Mouse (Mus musculus) liver, embryonic 15.5 days (tissue): Measurements from ENCODE around the gene Ano8. TPM values are rescaled to one million over a fixed set of nuclear protein-coding genes. Genes with fewer than 3 reads are reported as not detected.
"Not testable (repeated sequence)": the region's sequence is repeated elsewhere in the genome, so short reads cannot be mapped to it uniquely, and the experiment has no call there.

ENCODE experiments used
- ATAC-seq: fragments of 200-750 bp; cut with Nextera tagmentation; 2 replicates; pipeline ENCODE4 v1.8.0; 2017; ENCODE audit warnings: moderate number of reproducible peaks, mild to moderate bottlenecking, moderate library complexity; ENCODE audit not compliant: insufficient read depth
- H3K27ac ChIP-seq: fragments of 300-500 bp; sonication (generic); replicated peaks from 2 replicates; pipeline ENCODE4 v1.5.1; 2015; ENCODE audit warnings: mild to moderate bottlenecking, inconsistent platforms
- H3K27me3 ChIP-seq: fragments of 300-500 bp; sonication (generic); 2 replicates; pipeline ENCODE4 v1.6.1; 2015; ENCODE audit warnings: mild to moderate bottlenecking, inconsistent platforms
- H3K36me3 ChIP-seq: fragments of 300-500 bp; sonication (generic); replicated peaks from 2 replicates; pipeline ENCODE4 v1.6.1; 2015; ENCODE audit warnings: moderate library complexity, mild to moderate bottlenecking, inconsistent platforms
- H3K4me1 ChIP-seq: fragments of 300-500 bp; sonication (generic); replicated peaks from 2 replicates; pipeline ENCODE4 v1.6.1; 2015; ENCODE audit warnings: inconsistent platforms
- H3K4me2 ChIP-seq: fragments of 300-500 bp; sonication (generic); 2 replicates; pipeline ENCODE4 v1.6.1; 2015; ENCODE audit warnings: moderate library complexity, mild to moderate bottlenecking, inconsistent platforms
- H3K4me3 ChIP-seq: fragments of 300-500 bp; sonication (generic); replicated peaks from 2 replicates; pipeline ENCODE4 v1.5.1; 2015; ENCODE audit warnings: mild to moderate bottlenecking, inconsistent platforms
- H3K9ac ChIP-seq: fragments of 300-500 bp; sonication (generic); 2 replicates; pipeline ENCODE4 v1.6.1; 2015; ENCODE audit warnings: moderate library complexity, mild to moderate bottlenecking, inconsistent platforms
- H3K9me3 ChIP-seq: fragments of 300-500 bp; sonication (generic); replicated peaks from 2 replicates; pipeline ENCODE4 v1.6.1; 2016; ENCODE audit warnings: inconsistent platforms
- WGBS: fragments of 180-500 bp; shearing (Covaris S2); methylation state at CpG from one replicate; pipeline ENCODE4 v1.1.7; 2015; ENCODE audit warnings: mixed read lengths; ENCODE audit not compliant: insufficient replicate concordance; 5-methylcytosine and 5-hydroxymethylcytosine counted together
- polyA plus RNA-seq: library from polyadenylated mRNA; unstranded; fragments of >200 nt; fragmentation: Nextera tagmentation; extraction: Ambion mirVana; gene quantifications from 2 replicates; pipeline ENCODE4 v1.2.1, GENCODE M21; 2015

Gene Ano8
- polyA plus RNA-seq = 0.15 and 0.20 TPM in 2 replicates

DNA sequence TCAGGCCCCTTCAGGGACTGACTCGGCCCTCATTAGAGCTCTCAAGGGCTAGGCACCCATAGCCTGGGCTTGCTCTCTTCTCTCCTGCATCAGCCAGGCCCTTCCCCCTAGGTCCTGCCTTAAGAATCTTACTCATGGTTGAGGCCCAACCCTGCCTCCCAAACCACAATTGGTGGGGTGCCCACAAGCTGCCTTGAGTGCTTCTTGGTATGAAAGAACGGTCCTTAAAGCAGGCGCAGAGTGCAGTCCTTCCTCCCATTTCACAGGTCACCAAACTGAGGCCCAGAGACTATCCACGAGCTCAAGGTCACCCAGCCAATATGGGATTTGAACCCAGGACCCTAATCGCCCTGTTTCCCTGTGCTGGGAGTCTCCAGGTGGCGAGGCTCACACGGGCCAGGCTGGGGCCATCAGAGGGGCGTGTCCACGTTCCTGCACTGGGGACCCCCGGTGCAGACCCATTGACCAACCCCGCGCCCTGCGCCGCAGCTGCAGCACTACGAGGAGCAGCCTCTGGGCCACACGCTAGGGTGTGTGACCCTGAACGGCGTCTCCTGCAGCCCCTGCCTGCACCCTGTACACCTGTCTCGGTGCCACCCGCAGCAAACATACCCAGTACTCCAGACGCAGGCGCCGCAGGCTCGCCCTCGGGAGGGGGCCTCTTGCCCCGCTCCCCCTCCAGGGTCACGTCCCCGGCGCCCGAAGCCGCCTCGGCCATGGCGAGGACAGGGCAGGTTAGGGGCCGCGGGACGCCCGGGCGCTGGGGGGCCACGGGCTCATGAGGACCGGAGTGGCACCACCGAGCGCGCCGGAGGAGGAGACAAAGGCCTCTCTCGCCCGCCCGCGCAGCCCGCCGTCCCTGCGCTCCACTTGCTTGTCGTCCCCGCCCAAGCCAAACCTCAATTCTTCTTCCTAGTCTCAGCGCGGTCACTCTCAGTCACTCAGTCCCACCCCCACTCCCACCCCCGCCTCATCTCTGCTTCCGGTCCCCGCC, at the start of gene Ano8:
Gene Ano8, minus strand, starts transcription at position 822 of the 994 bp plus-strand sequence.
- 5% methylated on average over 51 of the region's 58 CpGs for WGBS
- no peak for ATAC-seq
- H3K27ac ChIP-seq = 0 out of 2 replicates have a peak within 1 kb of the TSS, but pooled peaks have one; percentile 24

DNA sequence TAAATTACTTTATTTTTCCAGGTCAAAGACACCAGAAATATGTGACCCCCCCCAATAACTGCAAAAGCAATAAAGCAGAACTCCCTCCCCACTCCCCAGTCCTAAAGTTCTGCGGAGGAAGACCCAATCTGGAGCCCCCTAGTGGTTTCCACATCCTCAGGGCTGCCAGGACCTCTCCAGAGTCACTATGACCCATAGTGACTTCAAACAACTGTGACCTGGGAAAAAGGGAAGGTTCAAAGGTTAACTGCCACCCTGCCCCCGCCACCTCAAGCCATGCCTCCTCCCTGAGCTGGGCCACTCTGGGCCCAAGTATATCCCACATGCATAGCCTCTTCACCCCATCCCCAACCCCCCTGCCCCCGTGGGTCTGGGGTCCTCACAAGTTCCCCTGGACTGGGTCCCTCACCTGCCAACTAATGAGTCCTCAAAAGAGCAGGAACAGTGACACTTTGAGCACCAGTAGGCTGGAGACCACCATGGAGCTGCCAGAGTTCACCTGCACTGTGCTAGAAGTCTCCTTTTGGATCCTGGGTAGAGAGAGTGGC, 48.6 kb upstream of the Ano8 start:
- ATAC-seq = no peak
- Histone ChIP-seq H3K4me1 (peaks cover 31% of the 10 kb centered on the region), H3K27ac (no peak overlapping the region), H3K9me3 (no peaks in the 10 kb centered on the region), H3K4me3 (no peak overlapping the region), H3K4me2 (no peak overlapping the region), H3K9ac (no peak overlapping the region), H3K27me3 (no peaks in the 10 kb centered on the region), H3K36me3 (no peaks in the 10 kb centered on the region)
- WGBS = 46% methylated on average over 3 of the region's 3 CpGs

More for the DNA sequence above, at the start of gene Ano8:
- no peaks in the 10 kb centered on the region for H3K9me3 ChIP-seq
- peak within 1 kb of the TSS; percentile 86 for H3K4me2 ChIP-seq
- peaks cover 15% of the 10 kb centered on the region for H3K27me3 ChIP-seq
- peaks cover 52% of the 10 kb centered on the region for H3K4me1 ChIP-seq
- no peaks in the 10 kb centered on the region for H3K36me3 ChIP-seq
- peak within 1 kb of the TSS; percentile 62 for H3K4me3 ChIP-seq
- H3K9ac ChIP-seq = peak within 1 kb of the TSS; percentile 57

DNA sequence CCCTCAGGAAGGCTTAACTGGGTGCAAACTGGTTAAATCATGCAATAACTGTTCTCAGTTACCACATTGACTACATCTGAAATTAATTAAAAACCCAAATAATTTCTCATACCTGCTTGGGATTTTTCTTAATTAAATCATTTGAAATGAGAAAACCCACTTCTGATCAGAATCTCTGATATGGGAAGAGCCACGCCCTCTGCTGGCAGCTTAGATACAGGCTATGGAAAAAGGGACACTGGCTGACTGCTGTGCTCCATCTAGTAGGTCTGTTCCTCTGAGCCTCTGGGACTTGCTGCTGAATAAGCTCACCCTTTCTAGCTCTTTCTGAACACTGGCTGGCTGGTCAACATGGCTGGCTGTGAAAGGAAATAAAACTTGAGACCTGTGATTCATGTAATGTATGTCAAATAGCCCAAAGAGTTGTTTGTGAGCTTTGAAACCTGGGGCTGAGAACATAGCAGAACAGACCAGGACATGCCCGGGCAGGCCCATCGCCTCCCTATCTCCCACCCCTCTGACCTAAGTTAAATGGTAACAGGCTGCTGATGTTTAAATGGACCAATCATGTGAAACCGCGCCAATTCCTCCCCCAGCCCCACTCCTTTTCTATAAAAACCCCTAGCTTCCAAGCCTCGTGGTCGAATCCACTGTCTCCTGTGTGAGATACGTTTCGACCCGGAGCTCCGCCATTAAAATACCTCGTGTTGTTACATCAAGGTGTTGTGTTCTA, 45.1 kb upstream of the Ano8 start:
- peaks cover 12% of the 10 kb centered on the region for H3K4me1 ChIP-seq
- 59% methylated on average over 7 of the region's 12 CpGs for WGBS
- H3K4me3 ChIP-seq, H3K9me3 ChIP-seq, ATAC-seq, H3K36me3 ChIP-seq, H3K27ac ChIP-seq, H3K4me2 ChIP-seq, H3K9ac ChIP-seq: not testable (repeated sequence)
- H3K27me3 ChIP-seq = peaks cover 12% of the 10 kb centered on the region

DNA sequence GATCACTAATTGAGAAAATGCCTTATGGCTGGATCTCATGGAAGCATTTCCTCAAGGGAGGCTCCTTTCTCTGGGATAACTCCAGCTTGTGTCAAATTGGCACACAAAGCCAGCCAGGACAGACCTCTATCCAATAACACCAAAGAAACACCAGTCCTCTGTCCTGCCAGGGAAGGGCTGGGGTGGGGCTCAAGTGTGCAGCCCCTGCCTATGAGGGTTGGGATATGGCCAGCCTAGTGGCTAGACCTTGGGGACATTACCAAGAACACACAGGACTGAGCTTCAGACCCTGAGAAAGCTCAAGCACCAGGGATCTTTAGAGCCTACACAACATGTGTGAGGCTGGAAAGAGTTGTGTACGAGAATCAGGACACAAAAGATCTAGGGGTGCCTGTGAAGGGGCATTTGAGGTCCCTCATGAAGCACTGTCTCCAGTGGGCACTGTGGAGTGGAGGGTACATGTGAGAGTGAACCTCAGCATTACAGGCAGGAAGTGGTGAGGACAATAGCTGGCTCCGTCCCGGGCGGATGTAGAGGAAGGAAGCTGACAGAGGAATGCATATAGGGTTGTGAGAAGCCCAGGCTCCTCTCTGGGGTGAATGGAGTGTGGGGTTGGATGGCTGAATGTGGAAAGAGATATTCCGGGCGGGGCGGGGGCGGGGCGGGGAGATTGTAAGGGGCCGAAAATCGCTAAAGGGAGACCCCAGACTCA, 42.8 kb upstream of the Ano8 start:
- WGBS = 20% methylated on average over 11 of the region's 11 CpGs
- H3K27ac ChIP-seq = peak overlapping the region; percentile 29; the same call in 1 of the 2 replicates
- no peaks in the 10 kb centered on the region for H3K9me3 ChIP-seq
- H3K36me3 ChIP-seq = no peaks in the 10 kb centered on the region
- no peak overlapping the region for H3K4me2 ChIP-seq
- no peak overlapping the region for H3K9ac ChIP-seq
- H3K4me3 ChIP-seq = no peak overlapping the region
- H3K27me3 ChIP-seq = peaks cover 25% of the 10 kb centered on the region
- H3K4me1 ChIP-seq = 0 out of 2 replicates have a peak, but pooled peaks cover 9% of the 10 kb centered on the region
- ATAC-seq = peak; percentile 62

DNA sequence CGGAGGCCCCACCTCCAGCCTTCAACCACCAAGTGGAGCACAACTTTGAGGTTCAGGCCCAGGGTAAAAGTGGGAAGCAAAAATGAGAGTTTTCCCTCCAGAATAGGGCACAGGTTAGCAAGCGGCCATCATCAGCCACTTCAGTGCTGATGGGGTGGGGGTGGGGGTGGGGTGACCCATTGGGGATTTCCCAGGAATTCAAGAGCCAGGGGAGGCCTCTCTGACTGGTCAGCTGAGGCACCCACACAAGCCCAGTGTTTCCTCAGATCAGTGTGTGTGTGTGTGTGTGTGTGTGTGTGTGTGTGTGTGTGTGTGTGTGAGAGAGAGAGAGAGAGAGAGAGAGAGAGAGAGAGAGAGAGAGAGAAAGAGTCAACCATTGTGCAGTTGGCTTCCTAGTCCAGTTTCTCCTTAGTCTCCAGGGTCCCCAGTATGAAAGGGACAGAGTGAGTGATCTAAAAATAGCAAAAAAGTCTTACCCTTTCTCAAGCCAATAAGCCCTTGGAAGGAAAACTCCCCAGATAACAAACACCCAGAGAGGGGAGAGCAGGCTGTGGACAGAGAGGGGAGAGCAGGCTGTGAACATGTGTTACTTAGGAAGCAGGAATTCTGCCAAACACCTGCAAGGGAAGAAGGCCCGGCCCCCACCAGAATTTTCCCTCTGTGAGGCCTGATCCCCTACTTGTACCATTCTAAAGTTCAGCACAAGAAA, 41.6 kb upstream of the Ano8 start:
- Histone ChIP-seq H3K36me3 (no peaks in the 10 kb centered on the region), H3K27ac (peak overlapping the region; percentile 33; the same call in 1 of the 2 replicates), H3K9me3 (no peaks in the 10 kb centered on the region), H3K27me3 (peaks cover 27% of the 10 kb centered on the region), H3K4me3 (no peak overlapping the region), H3K4me2 (no peak overlapping the region), H3K9ac (no peak overlapping the region), H3K4me1 (0 out of 2 replicates have a peak, but pooled peaks cover 9% of the 10 kb centered on the region)
- WGBS = 44% methylated on average over 3 of the region's 3 CpGs
- no peak for ATAC-seq

DNA sequence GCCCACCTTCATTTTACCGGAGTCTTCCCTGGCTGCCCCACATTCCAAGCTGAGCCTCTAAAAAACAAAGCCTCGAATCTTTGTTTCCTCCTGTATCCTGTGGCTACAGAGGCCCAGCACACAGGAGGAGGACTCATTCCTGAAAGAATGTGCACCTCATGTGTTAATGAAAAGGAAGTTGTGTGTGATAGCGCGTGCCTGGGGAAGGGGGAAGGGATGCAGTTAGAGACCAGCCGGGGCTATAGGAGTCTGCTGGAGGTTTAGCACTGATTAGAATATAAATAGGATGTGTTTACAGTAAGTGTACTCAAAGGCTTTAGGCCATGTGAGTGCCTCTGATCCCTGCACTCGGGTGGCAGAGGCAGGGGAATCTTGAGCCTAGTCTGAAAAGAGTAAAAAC, 40.5 kb upstream of the Ano8 start:
- Histone ChIP-seq H3K9ac (no peak overlapping the region), H3K9me3 (no peaks in the 10 kb centered on the region), H3K4me2 (no peak overlapping the region), H3K4me3 (no peak overlapping the region), H3K4me1 (peaks cover 13% of the 10 kb centered on the region; the same call in 1 of the 2 replicates), H3K36me3 (no peaks in the 10 kb centered on the region), H3K27ac (peak overlapping the region; percentile 33; the same call in 1 of the 2 replicates), H3K27me3 (peaks cover 27% of the 10 kb centered on the region)
- ATAC-seq = no peak
- WGBS = 10% methylated on average over 6 of the region's 6 CpGs

DNA sequence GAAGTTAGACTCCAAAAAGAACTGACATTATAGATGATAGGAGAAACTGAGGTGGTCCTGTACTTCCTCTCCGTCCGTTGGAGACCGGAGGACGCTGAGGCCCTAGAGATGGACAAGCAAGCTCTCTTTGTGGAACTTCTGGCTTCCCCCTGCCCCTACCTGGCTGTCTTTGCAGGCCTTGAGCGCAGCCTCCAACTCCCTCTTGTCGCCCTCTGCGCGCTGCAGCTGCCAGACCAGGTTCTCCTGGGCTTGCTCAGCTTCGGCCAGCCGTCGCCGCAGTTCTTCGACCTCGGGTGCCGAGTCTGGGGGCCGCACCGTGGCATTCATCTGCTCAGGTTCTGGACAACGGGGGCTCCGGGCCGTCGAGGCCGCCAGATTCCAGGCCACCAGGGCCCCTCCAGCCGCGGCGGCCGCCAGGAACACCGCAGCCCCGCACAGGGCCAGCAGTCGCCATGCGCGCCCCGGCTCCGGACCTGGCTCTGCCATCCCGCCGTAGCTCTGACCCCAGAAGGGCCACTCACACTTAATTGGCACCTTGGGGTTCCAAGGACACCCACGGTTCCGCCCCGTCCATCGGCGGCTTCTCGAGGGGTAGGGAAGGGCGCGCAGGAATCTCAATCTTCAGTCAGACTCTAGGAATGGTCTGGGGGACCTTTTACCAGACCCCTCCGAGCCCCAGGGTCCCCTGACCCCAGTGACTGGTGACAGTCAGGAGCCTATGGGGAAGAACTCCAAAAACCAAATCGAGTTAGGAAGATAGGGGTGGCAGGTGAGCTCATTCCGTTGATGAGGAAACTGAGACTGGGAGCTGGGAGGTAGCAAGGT, 39.7 kb upstream of the Ano8 start, which contains the start of gene Ccdc194:
Gene Ccdc194, minus strand, starts transcription at position 486 of the 825 bp plus-strand sequence.
- H3K36me3 ChIP-seq = no peaks in the 10 kb centered on the region
- no peak within 1 kb of the TSS for H3K4me2 ChIP-seq
- peaks cover 12% of the 10 kb centered on the region; the same call in 1 of the 2 replicates for H3K4me1 ChIP-seq
- peak within 1 kb of the TSS; percentile 33; the same call in 1 of the 2 replicates for H3K27ac ChIP-seq
- no peak within 1 kb of the TSS for H3K4me3 ChIP-seq
- ATAC-seq = no peak
- no peaks in the 10 kb centered on the region for H3K9me3 ChIP-seq
- no peak within 1 kb of the TSS for H3K9ac ChIP-seq
- H3K27me3 ChIP-seq = peaks cover 35% of the 10 kb centered on the region
- 39% methylated on average over 46 of the region's 46 CpGs for WGBS

DNA sequence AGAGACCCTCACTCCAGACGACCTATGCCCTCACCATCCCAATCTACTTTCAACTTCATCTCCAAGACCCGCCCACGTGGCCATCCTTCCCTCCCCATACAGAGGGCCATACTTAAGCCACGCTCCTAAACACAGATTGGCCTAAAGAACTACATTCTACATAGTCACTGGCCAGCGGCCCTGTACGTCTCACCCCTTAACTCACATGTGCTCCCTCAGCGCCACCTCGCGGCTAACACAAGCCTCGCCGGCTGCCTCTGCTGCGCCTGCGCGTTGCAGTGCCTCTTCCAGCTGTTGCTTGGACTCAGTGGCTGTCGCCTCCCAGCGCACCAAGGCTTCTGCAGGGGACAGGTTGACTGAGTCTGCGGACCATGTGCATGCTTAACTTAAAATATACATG, 35.9 kb upstream of the Ano8 start:
- Histone ChIP-seq H3K9ac (no peak overlapping the region), H3K4me1 (peaks cover 5% of the 10 kb centered on the region; the same call in 1 of the 2 replicates), H3K4me3 (no peak overlapping the region), H3K9me3 (no peaks in the 10 kb centered on the region), H3K27me3 (peaks cover 34% of the 10 kb centered on the region), H3K27ac (no peak overlapping the region), H3K4me2 (no peak overlapping the region), H3K36me3 (no peaks in the 10 kb centered on the region)
- 7% methylated on average over 17 of the region's 17 CpGs for WGBS
- ATAC-seq = peak; percentile 60

DNA sequence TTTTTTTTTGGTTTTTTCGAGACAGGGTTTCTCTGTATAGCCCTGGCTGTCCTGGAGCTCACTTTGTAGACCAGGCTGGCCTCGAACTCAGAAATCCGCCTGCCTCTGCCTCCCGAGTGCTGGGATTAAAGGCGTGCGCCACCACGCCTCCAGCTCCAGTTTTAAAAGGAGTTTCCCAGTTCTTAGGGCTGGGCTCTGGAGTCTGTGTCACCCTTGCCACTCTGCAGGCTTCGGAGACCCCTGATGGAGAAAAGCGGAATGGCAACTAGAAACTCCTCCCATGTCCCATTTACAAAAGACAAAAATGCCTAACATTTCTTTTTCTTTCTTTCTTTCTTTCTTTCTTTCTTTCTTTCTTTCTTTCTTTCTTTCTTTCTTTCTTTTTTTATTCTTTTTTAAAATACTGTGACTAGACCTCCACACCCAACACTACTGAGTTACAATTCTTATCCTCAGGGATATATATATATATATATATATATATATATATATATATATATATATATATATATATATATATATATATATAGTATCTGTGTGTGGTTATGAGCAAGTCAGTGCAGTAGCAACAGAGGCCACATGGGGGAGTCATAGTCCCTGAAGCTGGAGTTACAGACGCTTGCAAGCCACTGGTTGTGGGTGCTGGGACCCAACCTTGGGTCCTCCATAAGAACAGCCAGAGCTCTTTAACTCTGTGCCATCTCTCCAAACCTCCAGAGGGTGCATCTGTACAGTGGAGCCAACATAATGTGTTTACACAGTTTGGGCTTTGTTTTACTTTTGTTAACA, 33.5 kb upstream of the Ano8 start:
- peaks cover 14% of the 10 kb centered on the region for H3K27me3 ChIP-seq
- not testable (repeated sequence) for H3K27ac ChIP-seq, H3K4me1 ChIP-seq, H3K4me3 ChIP-seq, H3K4me2 ChIP-seq, H3K9me3 ChIP-seq, ATAC-seq, H3K9ac ChIP-seq, H3K36me3 ChIP-seq
- 20% methylated on average over 10 of the region's 10 CpGs for WGBS
